Mouse (Mus musculus): ENCODE data around the gene Rftn2. TPM values are rescaled to one million over a fixed set of nuclear protein-coding genes. Genes with fewer than 3 reads are reported as not detected.

Gene Rftn2
- 30.2 and 32.2 TPM in 2 replicates for polyA plus RNA-seq (2015; fragmentation: Nextera tagmentation; extraction: Ambion mirVana)

DNA sequence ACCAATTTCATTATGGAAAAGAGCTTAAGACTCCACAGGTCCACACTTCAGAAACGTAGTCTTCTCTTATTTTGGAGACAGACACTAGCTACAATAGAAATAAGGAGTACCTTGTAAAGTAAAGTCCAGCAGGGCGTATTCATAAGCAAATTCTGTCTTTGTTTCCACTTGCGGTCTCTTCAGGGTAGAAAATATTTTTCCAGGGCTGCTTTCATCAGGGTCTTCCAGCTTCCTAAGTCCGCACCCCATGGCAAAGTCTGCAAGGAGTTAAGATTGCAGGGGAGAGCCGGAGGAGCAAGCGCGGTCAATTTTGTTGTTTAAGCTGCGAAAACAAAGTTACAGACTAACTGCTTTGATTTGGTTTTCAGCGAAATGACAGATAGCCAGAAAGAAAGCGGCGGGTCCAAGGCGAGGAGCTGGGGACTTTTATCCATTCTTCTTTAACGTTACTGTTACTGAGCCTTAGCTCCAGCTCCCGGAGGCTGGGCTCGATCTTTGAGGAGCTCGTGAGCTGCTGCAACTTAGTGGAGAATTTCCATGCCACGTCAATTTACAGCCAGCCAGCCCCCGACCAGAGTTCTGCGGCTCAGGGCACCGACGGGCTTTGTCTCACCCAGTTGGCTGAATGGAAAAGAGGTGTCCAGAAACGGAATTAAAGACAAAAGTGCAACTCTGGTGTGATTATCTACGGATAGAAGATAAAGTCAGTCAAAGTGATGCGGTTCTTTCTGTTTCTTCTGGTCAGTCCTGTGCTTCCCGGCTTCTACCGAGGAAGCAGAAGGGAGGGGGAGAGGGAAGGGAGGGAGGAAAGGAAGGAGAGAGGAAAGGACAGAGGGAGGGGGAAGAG is at the start of gene Rftn2:
TSS of gene Rftn2 (minus strand) at position 772 of the 847 bp plus-strand sequence.
- Histone ChIP-seq H3K4me1 (peaks cover 37% of the 10 kb centered on the region), H3K27me3 (no peaks in the 10 kb centered on the region), H3K4me2 (peak within 1 kb of the TSS; percentile 62), H3K36me3 (no peaks in the 10 kb centered on the region), H3K4me3 (peak within 1 kb of the TSS; percentile 57), H3K27ac (peak within 1 kb of the TSS; percentile 92), H3K9ac (peak within 1 kb of the TSS; percentile 79), H3K9me3 (no peaks in the 10 kb centered on the region)
- WGBS, result 1% methylated on average over 26 of the region's 26 CpGs
- no peak for ATAC-seq (ENCODE audit: insufficient number of reproducible peaks, insufficient read depth, low FRiP score, low TSS enrichment, low read depth)

DNA sequence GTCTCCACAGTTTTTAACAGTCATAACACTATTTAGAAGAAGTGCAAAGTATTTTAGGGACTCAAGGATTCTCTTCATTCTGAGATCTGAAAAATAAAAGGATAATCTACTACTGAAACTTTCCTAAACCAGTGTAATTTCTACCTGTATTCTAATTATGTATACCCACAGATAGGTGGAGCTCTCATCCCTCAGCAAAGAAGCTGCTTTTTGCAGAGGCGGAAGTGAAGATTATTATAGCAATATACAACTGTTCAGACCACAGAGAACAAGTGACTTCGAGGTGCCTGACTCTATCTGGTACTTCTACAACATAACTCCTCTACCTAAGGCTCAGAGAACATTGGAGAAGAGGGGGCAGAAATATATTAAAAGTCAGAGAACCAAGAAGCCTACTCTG is 38.9 kb upstream of the Rftn2 start:
- no peak overlapping the region for H3K4me3 ChIP-seq
- H3K9me3 ChIP-seq, result no peaks in the 10 kb centered on the region
- H3K4me2 ChIP-seq, result no peak overlapping the region
- no peaks in the 10 kb centered on the region for H3K4me1 ChIP-seq
- no peak overlapping the region for H3K9ac ChIP-seq
- H3K27ac ChIP-seq, result no peak overlapping the region
- WGBS, result 65% methylated on average over 2 of the region's 2 CpGs
- no peaks in the 10 kb centered on the region for H3K36me3 ChIP-seq
- ATAC-seq (ENCODE audit: insufficient number of reproducible peaks, insufficient read depth, low FRiP score, low TSS enrichment, low read depth), result no peak
- H3K27me3 ChIP-seq, result no peaks in the 10 kb centered on the region

- no peak overlapping the region for H3K4me3 ChIP-seq
- no peak overlapping the region for H3K9ac ChIP-seq
- H3K4me2 ChIP-seq, result no peak overlapping the region
- WGBS, result 40% methylated on average over 2 of the region's 2 CpGs
- H3K27ac ChIP-seq, result no peak overlapping the region
- H3K4me1 ChIP-seq, result no peaks in the 10 kb centered on the region
- no peaks in the 10 kb centered on the region for H3K9me3 ChIP-seq
- no peak for ATAC-seq (ENCODE audit: insufficient number of reproducible peaks, insufficient read depth, low FRiP score, low TSS enrichment, low read depth)
- H3K36me3 ChIP-seq, result no peaks in the 10 kb centered on the region
- no peaks in the 10 kb centered on the region for H3K27me3 ChIP-seq
Measured at GRCm38 (mm10) chr1:55264385-55264784, 37.8 kb upstream of the Rftn2 start.

DNA sequence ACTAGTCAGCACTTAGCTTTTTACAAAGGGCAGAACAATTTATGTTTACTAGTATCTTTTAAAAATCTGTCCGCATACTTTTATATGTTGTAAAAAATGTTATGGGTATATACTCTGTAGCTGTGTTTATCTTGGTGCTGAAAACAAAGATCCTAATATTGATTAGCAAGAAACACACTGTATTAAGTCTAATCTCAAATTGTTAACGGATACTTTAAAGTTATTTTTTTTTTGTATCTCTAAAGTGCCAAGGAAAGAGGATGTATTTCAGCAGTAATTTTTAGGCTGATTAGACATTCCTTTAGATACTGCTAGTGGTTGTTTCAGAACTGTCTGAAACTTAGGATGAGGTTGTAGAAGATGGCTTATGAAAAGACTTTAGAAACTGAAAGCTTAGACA is 19.8 kb upstream of the Rftn2 start:
- H3K27ac ChIP-seq, result no peak overlapping the region
- H3K9ac ChIP-seq, result no peak overlapping the region
- no peaks in the 10 kb centered on the region for H3K4me1 ChIP-seq
- H3K4me2 ChIP-seq, result no peak overlapping the region
- no peak overlapping the region for H3K4me3 ChIP-seq
- no peak for ATAC-seq (ENCODE audit: insufficient number of reproducible peaks, insufficient read depth, low FRiP score, low TSS enrichment, low read depth)
- no peaks in the 10 kb centered on the region for H3K27me3 ChIP-seq
- no peaks in the 10 kb centered on the region for H3K36me3 ChIP-seq
- WGBS, result 84% methylated on average over 2 of the region's 2 CpGs
- H3K9me3 ChIP-seq, result no peaks in the 10 kb centered on the region

GRCm38 (mm10) chr1:55239237-55239636 is 12.7 kb upstream of the Rftn2 start:
- Histone ChIP-seq H3K4me1 (peaks cover 28% of the 10 kb centered on the region), H3K36me3 (no peaks in the 10 kb centered on the region), H3K4me3 (peak overlapping the region; percentile 82), H3K27me3 (no peaks in the 10 kb centered on the region), H3K27ac (no peak overlapping the region), H3K9ac (peak overlapping the region; percentile 84; the same call in 1 of the 2 replicates), H3K4me2 (peak overlapping the region; percentile 91), H3K9me3 (no peaks in the 10 kb centered on the region)
- no peak for ATAC-seq (ENCODE audit: insufficient number of reproducible peaks, insufficient read depth, low FRiP score, low TSS enrichment, low read depth)
- WGBS, result 3% methylated on average over 1 of the region's 1 CpGs

DNA sequence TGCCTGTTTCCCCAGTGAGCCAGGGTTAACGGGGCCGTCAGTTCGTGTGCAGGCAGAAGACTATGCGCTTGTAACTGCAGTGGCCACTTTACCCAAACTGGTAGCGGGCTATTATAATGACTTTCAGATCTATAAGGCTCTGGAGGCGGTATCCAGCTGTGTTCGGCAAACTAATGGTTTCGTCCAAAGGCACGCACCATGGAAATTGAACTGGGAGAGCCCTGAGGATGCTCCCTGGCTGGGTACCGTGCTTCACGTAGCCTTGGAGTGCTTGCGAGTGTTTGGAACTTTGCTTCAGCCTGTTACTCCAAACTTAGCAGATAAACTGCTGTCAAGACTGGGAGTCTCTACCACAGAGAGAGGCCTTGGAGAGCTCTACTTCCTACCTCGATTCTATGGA is 11.9 kb upstream of the Rftn2 start:
- Histone ChIP-seq H3K27ac (no peak overlapping the region), H3K27me3 (no peaks in the 10 kb centered on the region), H3K4me3 (peak overlapping the region; percentile 82), H3K9ac (peak overlapping the region; percentile 84), H3K9me3 (no peaks in the 10 kb centered on the region), H3K36me3 (no peaks in the 10 kb centered on the region), H3K4me1 (peaks cover 28% of the 10 kb centered on the region), H3K4me2 (peak overlapping the region; percentile 91)
- WGBS, result 22% methylated on average over 13 of the region's 13 CpGs
- ATAC-seq (ENCODE audit: insufficient number of reproducible peaks, insufficient read depth, low FRiP score, low TSS enrichment, low read depth), result no peak

GRCm38 (mm10) chr1:55237643-55238161 is 11.1 kb upstream of the Rftn2 start:
- H3K36me3 ChIP-seq, result no peaks in the 10 kb centered on the region
- H3K9me3 ChIP-seq, result no peaks in the 10 kb centered on the region
- peak overlapping the region; percentile 91 for H3K4me2 ChIP-seq
- peak overlapping the region; percentile 84 for H3K9ac ChIP-seq
- no peaks in the 10 kb centered on the region for H3K27me3 ChIP-seq
- 0 out of 2 replicates have a peak, but pooled peaks have one; percentile 17 for ATAC-seq (ENCODE audit: insufficient number of reproducible peaks, insufficient read depth, low FRiP score, low TSS enrichment, low read depth)
- peak overlapping the region; percentile 82 for H3K4me3 ChIP-seq
- H3K27ac ChIP-seq, result peak overlapping the region; percentile 41; the same call in 1 of the 2 replicates
- peaks cover 28% of the 10 kb centered on the region for H3K4me1 ChIP-seq
- WGBS, result 0% methylated on average over 23 of the region's 23 CpGs

- WGBS, result under 1% methylated on average over 82 of the region's 82 CpGs
- H3K4me3 ChIP-seq, result peak within 1 kb of the TSS; percentile 82
- peak within 1 kb of the TSS; percentile 41 for H3K27ac ChIP-seq
- H3K4me1 ChIP-seq, result peaks cover 28% of the 10 kb centered on the region
- ATAC-seq (ENCODE audit: insufficient number of reproducible peaks, insufficient read depth, low FRiP score, low TSS enrichment, low read depth), result peak; percentile 98
- no peaks in the 10 kb centered on the region for H3K27me3 ChIP-seq
- no peaks in the 10 kb centered on the region for H3K36me3 ChIP-seq
- peak within 1 kb of the TSS; percentile 91 for H3K4me2 ChIP-seq
- peak within 1 kb of the TSS; percentile 84 for H3K9ac ChIP-seq
- H3K9me3 ChIP-seq, result no peaks in the 10 kb centered on the region
Measured at GRCm38 (mm10) chr1:55236890-55237642, 10.5 kb upstream of the Rftn2 start, which contains the start of gene Mars2. TSS of gene Mars2 (plus strand) at chr1:55237177.

DNA sequence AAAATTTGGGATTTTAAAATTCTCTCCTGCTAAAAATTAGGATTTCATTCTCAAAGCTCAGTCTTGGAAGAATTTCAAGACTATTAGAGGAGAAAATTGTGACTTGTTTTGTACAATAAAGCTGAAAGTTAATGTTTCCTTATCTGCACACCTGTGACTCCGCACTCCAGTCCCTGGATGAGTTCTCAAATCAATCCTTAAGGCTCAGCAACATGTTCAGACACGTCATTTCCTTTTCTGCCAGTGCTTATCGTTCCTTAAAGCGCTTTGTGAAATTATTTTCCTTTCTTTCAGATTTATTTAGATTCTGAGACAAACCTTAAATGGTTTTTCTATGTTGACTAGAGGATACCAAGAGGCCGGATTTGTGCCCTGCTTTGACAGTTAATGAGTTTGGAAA is 9.9 kb upstream of the Rftn2 start:
- H3K36me3 ChIP-seq, result no peaks in the 10 kb centered on the region
- peaks cover 28% of the 10 kb centered on the region for H3K4me1 ChIP-seq
- H3K9me3 ChIP-seq, result no peaks in the 10 kb centered on the region
- no peaks in the 10 kb centered on the region for H3K27me3 ChIP-seq
- 36% methylated on average over 5 of the region's 5 CpGs for WGBS
- peak overlapping the region; percentile 91 for H3K4me2 ChIP-seq
- H3K4me3 ChIP-seq, result peak overlapping the region; percentile 82
- peak overlapping the region; percentile 84 for H3K9ac ChIP-seq
- no peak for ATAC-seq (ENCODE audit: insufficient number of reproducible peaks, insufficient read depth, low FRiP score, low TSS enrichment, low read depth)
- H3K27ac ChIP-seq, result no peak overlapping the region

DNA sequence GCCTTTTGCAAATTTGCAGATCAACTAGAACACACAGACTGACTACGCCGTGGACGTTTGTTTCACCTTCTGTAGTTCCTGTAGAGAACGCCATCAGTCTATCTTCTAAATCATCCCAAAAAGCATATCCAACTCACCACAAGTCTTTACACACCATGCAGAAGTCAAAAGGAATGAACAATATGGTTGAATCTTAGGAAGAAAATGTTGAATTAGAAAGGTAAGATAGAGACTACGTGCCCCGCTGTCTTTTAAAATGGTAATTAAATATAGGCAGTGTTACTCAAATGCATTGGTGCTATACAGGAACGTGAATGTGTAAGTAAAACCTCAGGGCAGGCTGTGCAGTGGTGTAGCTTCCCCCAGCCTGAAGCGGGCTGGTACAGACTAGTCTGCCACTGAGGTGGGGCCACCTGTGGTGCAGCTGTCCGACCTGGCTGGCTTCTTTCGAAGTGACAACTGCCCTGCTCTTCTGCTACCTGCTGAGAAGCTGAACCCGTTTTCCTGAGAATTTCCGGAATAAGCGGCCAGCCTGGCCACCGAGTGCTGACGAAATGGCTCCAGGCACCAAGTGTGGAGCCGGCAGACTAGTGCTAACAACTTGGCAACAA is 8.4 kb upstream of the Rftn2 start:
- Histone ChIP-seq H3K4me1 (peaks cover 17% of the 10 kb centered on the region), H3K4me2 (no peak overlapping the region)
- WGBS, result 52% methylated on average over 16 of the region's 16 CpGs

DNA sequence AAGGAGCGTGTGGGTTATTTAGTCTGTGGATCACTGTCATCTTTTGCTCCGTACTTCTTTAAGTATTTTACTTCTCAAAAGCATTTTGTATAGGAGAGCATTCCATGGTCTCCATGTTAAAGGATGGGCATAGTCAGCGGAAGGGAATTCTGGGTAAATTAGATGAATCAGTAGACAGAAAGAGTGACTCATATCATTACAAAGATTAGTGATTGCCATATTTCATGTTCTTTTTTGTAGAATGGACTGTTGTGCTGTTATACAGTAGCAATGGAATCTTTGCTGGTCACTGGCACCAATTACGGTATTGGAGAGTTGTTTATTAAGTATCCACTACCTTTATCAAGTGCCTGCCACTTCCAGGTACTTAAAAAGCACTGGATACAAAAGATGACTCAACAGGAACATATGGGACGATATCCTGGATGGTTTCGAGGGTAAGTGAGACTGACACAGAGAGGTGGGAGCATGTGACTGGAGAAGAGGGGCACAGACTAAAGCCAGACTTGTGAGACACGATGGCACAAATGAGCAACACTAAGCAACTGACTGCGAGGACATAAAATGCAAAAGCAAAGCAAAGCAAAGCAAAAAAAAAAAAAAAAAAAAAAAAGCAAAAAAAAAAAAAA is 1.8 kb upstream of the Rftn2 start:
- H3K4me1 ChIP-seq, result peaks cover 18% of the 10 kb centered on the region
- no peak for ATAC-seq (ENCODE audit: insufficient number of reproducible peaks, insufficient read depth, low FRiP score, low TSS enrichment, low read depth)
- no peak overlapping the region for H3K9ac ChIP-seq
- no peak overlapping the region for H3K4me3 ChIP-seq
- H3K9me3 ChIP-seq, result no peaks in the 10 kb centered on the region
- 86% methylated on average over 8 of the region's 8 CpGs for WGBS
- H3K4me2 ChIP-seq, result no peak overlapping the region
- no peaks in the 10 kb centered on the region for H3K36me3 ChIP-seq
- no peak overlapping the region for H3K27ac ChIP-seq
- H3K27me3 ChIP-seq, result no peaks in the 10 kb centered on the region

More for the DNA sequence above, 8.4 kb upstream of the Rftn2 start:
- no peaks in the 10 kb centered on the region for H3K36me3 ChIP-seq
- H3K9ac ChIP-seq, result no peak overlapping the region
- no peaks in the 10 kb centered on the region for H3K9me3 ChIP-seq
- H3K27ac ChIP-seq, result no peak overlapping the region
- no peaks in the 10 kb centered on the region for H3K27me3 ChIP-seq
- no peak overlapping the region for H3K4me3 ChIP-seq
- ATAC-seq (ENCODE audit: insufficient number of reproducible peaks, insufficient read depth, low FRiP score, low TSS enrichment, low read depth), result no peak

Data from embryonic facial prominence, embryonic 13.5 days (tissue).